Mouse (Mus musculus): ENCODE measurements at regions not wholly inside any gene's neighbourhood (a gene's known extent, or its start where the extent isn't known, plus 50 kb on each side); places are given as distances from the start of the nearest gene placed in this dataset.

GRCm38 (mm10) chr4:55288456-55288855 is 61.4 kb upstream of the Rad23b start:
- TF ChIP-seq POLR2A (IDR thresholded peaks at IDR 0.05; ENCODE audit: low read depth, low read length): no peak
- no peak for TF ChIP-seq CTCF (IDR thresholded peaks at IDR 0.05; ENCODE audit: borderline replicate concordance, insufficient read depth, low read length)
